Mouse (Mus musculus): Measurements from ENCODE around the gene Itprip.

GRCm38 (mm10) chr19:47885886-47886285 is 33.2 kb downstream of the Itprip start:
- TF ChIP-seq POLR2A (IDR thresholded peaks at IDR 0.05; ENCODE audit: insufficient read depth, low read length) (no peak), CTCF (IDR thresholded peaks at IDR 0.05; ENCODE audit: low read depth, low read length) (no peak), EP300 (IDR thresholded peaks at IDR 0.05; ENCODE audit: insufficient read depth, low read depth, low read length) (no peak)
